Mouse (Mus musculus): ENCODE measurements around the gene Ipo4.
A peak's percentile ranks its signal among the peaks of the same experiment; 100 is the strongest.

The Ipo4 gene

GRCm38 (mm10) chr14:55635523-55636007 lies at the start of gene Ipo4:
Ipo4 (minus strand) TSS chr14:55635957.
- peak; percentile 89 for DNase-seq

- no peak for DNase-seq
Observed at GRCm38 (mm10) chr14:55682118-55682493, 46.3 kb upstream of the Ipo4 start.

GRCm38 (mm10) chr14:55681160-55682117 lies 45.7 kb upstream of the Ipo4 start, which contains the start of gene Tinf2:
Tinf2 (minus strand) TSS chr14:55681820.
- peak; percentile 95 for DNase-seq

GRCm38 (mm10) chr14:55677615-55678014 lies 41.9 kb upstream of the Ipo4 start:
- no peak for DNase-seq

- no peak for DNase-seq
Observed at GRCm38 (mm10) chr14:55672741-55673060, 36.9 kb upstream of the Ipo4 start.

GRCm38 (mm10) chr14:55671833-55672740 lies 36.3 kb upstream of the Ipo4 start, which contains the start of the genes Gmpr2 and Nedd8:
Gmpr2 (plus strand) TSS chr14:55671941.
Nedd8 (minus strand) TSS chr14:55672124.
- peak; percentile 79 for DNase-seq

- no peak for DNase-seq
Observed at GRCm38 (mm10) chr14:55671486-55671832, 35.7 kb upstream of the Ipo4 start.

- DNase-seq, result no peak
Observed at GRCm38 (mm10) chr14:55660636-55661035, 24.9 kb upstream of the Ipo4 start.

GRCm38 (mm10) chr14:55659960-55660573 lies 24.3 kb upstream of the Ipo4 start, which contains the start of gene Mdp1:
Mdp1 (minus strand) TSS chr14:55660508.
- DNase-seq, result peak; percentile 84

- no peak for DNase-seq
Observed at GRCm38 (mm10) chr14:55658011-55658410, 22.3 kb upstream of the Ipo4 start.

GRCm38 (mm10) chr14:55656935-55657334 lies 21.2 kb upstream of the Ipo4 start:
- DNase-seq, result no peak

GRCm38 (mm10) chr14:55651528-55651927 lies 15.8 kb upstream of the Ipo4 start:
- DNase-seq, result peak; percentile 63

- no peak for DNase-seq
Observed at GRCm38 (mm10) chr14:55649884-55650283, 14.1 kb upstream of the Ipo4 start, which contains the start of gene Tssk4. Tssk4 (plus strand) TSS chr14:55650184.

GRCm38 (mm10) chr14:55644261-55644888 lies 8.6 kb upstream of the Ipo4 start:
- peak; percentile 47 for DNase-seq

- DNase-seq, result peak; percentile 86
Observed at GRCm38 (mm10) chr14:55643060-55643907, 7.5 kb upstream of the Ipo4 start, which contains the start of gene Tm9sf1. Tm9sf1 (minus strand) TSS chr14:55643806.

- DNase-seq, result no peak
Observed at GRCm38 (mm10) chr14:55642679-55643059, 6.9 kb upstream of the Ipo4 start.

- DNase-seq, result no peak
Observed at GRCm38 (mm10) chr14:55641291-55641690, 5.5 kb upstream of the Ipo4 start.

- no peak for DNase-seq
Observed at GRCm38 (mm10) chr14:55640816-55641215, 5.1 kb upstream of the Ipo4 start.

GRCm38 (mm10) chr14:55637795-55638194 lies 2.0 kb upstream of the Ipo4 start, which contains the start of gene Gm49378:
Gm49378 (minus strand) TSS chr14:55637895.
- no peak for DNase-seq

- DNase-seq, result no peak
Observed at GRCm38 (mm10) chr14:55634874-55635522, 759 bp downstream of the Ipo4 start.

All from thymus, postnatal 4 days (tissue).